Comparison of ENCODE assay signal across 14 mouse cellular contexts in the genomic region with DNA sequence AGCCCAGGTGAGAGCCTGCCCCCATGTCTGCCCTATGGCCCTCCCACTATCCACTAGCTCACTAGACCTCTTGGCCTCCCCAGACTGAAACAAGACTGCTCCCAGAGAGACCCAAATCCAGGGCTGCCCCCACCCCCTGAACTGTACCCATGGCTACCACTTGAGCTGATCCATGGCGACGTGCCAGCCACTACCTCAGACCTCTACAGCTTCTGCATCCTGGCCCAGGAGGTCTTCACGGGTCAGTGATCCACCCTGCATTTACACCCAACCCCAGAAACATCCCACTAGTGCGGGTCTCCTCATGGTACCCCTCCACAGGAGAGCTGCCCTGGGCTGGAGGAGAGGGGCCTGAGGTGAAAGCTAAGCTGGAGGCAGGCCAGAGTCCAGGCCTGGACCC. TPM values are rescaled to one million over a fixed set of nuclear protein-coding genes. Genes with fewer than 3 reads are reported as not detected.
DNase-seq lines count a peak whose midpoint lies in the region; ATAC-seq and TF ChIP-seq lines count a peak whose summit lies in the region.
"Had no signal": no experiment of that assay in that cellular context is flagged by ENCODE, and none has a peak within 500 bp of the region (broad histone marks: within the 10 kb centered on the region; RNA-seq: fewer than 3 reads in every experiment).

No protein-coding gene starts in this region.

- H3K27me3 ChIP-seq in liver, embryonic 13.5 days: no peaks in the 10 kb centered on the region
- no peaks in the 10 kb centered on the region for H3K27me3 ChIP-seq in forebrain, embryonic 11.5 days (ENCODE audit: control insufficient read depth, insufficient read depth, low read length)
- H3K27me3 ChIP-seq in hindbrain, postnatal 0 days (ENCODE audit: insufficient read depth, low read length): no peaks in the 10 kb centered on the region
- H3K27me3 ChIP-seq in midbrain, postnatal 0 days (ENCODE audit: insufficient read depth, low read length): no peaks in the 10 kb centered on the region
- peaks cover 44% of the 10 kb centered on the region for H3K27me3 ChIP-seq in heart, embryonic 10.5 days (ENCODE audit: insufficient read depth, poor library complexity, severe bottlenecking)

- peak; percentile 25; the same call in 1 of the 2 replicates for ATAC-seq in liver, embryonic 13.5 days (ENCODE audit: low read depth)
- ATAC-seq in forebrain, embryonic 11.5 days (replicated peaks; ENCODE audit: low FRiP score): peak; percentile 37; the same call in 1 of the 2 replicates
- peak; percentile 10; the same call in 1 of the 2 replicates for ATAC-seq in hindbrain, postnatal 0 days
- 0 out of 2 replicates have a peak, but pooled peaks have one; percentile 8 for ATAC-seq in midbrain, postnatal 0 days (ENCODE audit: low FRiP score)
- ATAC-seq: inflammation-experienced regulatory T-cells, adult 6 months had no signal

- no peaks in the 10 kb centered on the region for H3K9me3 ChIP-seq in liver, embryonic 13.5 days (replicated peaks)
- no peaks in the 10 kb centered on the region for H3K9me3 ChIP-seq in forebrain, embryonic 11.5 days (ENCODE audit: control insufficient read depth, low read length)
- no peaks in the 10 kb centered on the region for H3K9me3 ChIP-seq in hindbrain, postnatal 0 days (ENCODE audit: low read length)
- no peaks in the 10 kb centered on the region for H3K9me3 ChIP-seq in midbrain, postnatal 0 days (ENCODE audit: low read length)
- H3K9me3 ChIP-seq in heart, embryonic 10.5 days: no peaks in the 10 kb centered on the region
- H3K9me3 ChIP-seq: midbrain, embryonic 12.5 days had no signal

- no peaks in the 10 kb centered on the region for H3K4me1 ChIP-seq in liver, embryonic 13.5 days (replicated peaks)
- H3K4me1 ChIP-seq in forebrain, embryonic 11.5 days (replicated peaks; ENCODE audit: control insufficient read depth, insufficient read depth, low read length): no peaks in the 10 kb centered on the region
- 0 out of 2 replicates have a peak, but pooled peaks cover 4% of the 10 kb centered on the region for H3K4me1 ChIP-seq in hindbrain, postnatal 0 days (ENCODE audit: insufficient read depth, low read length)
- H3K4me1 ChIP-seq in midbrain, postnatal 0 days (ENCODE audit: insufficient read depth, low read length): no peaks in the 10 kb centered on the region
- H3K4me1 ChIP-seq in heart, embryonic 10.5 days: peaks cover 3% of the 10 kb centered on the region; the same call in 1 of the 2 replicates

- no peak for TF ChIP-seq CTCF in hindbrain, postnatal 0 days (IDR thresholded peaks at IDR 0.05; ENCODE audit: low read depth)
- TF ChIP-seq CTCF in midbrain, postnatal 0 days (IDR thresholded peaks at IDR 0.05): no peak

- H3K9ac ChIP-seq in liver, embryonic 13.5 days: no peak overlapping the region
- no peak overlapping the region for H3K9ac ChIP-seq in forebrain, embryonic 11.5 days (ENCODE audit: low read length)
- H3K9ac ChIP-seq in hindbrain, postnatal 0 days (replicated peaks; ENCODE audit: low read length): no peak overlapping the region
- H3K9ac ChIP-seq in midbrain, postnatal 0 days (replicated peaks; ENCODE audit: low read length, poor library complexity, severe bottlenecking): no peak overlapping the region
- H3K9ac ChIP-seq: lung, embryonic 14.5 days had no signal

- no peak overlapping the region for H3K4me2 ChIP-seq in liver, embryonic 13.5 days
- no peak overlapping the region for H3K4me2 ChIP-seq in forebrain, embryonic 11.5 days (ENCODE audit: low read depth, low read length, severe bottlenecking)
- H3K4me2 ChIP-seq in hindbrain, postnatal 0 days (ENCODE audit: low read depth, low read length): no peak overlapping the region
- H3K4me2 ChIP-seq in midbrain, postnatal 0 days (ENCODE audit: low read depth, low read length, poor library complexity, severe bottlenecking): no peak overlapping the region
- H3K4me2 ChIP-seq: lung, embryonic 14.5 days; midbrain, embryonic 12.5 days had no signal

- DNase-seq in liver, embryonic 13.5 days: no peak
- DNase-seq in liver: no peak
- DNase-seq in forebrain, embryonic 11.5 days (ENCODE audit: low spot score): no peak
- DNase-seq in hindbrain, postnatal 0 days (ENCODE audit: low spot score): peak; percentile 37
- no peak for DNase-seq in midbrain, postnatal 0 days (ENCODE audit: low spot score)
- no peak for DNase-seq in thymus, postnatal 14 days
- no peak for DNase-seq in urinary bladder, adult 2 months (ENCODE audit: low spot score)
- no peak for DNase-seq in heart, embryonic 10.5 days (ENCODE audit: low spot score)
- DNase-seq: embryo, embryonic 11 days; heart, adult 2 months; lung, embryonic 14.5 days had no signal

- peaks cover 13% of the 10 kb centered on the region for H3K36me3 ChIP-seq in liver, embryonic 13.5 days
- H3K36me3 ChIP-seq in forebrain, embryonic 11.5 days (ENCODE audit: control insufficient read depth, insufficient read depth, low read length): peaks cover 3% of the 10 kb centered on the region; the same call in 1 of the 2 replicates
- peaks cover 16% of the 10 kb centered on the region for H3K36me3 ChIP-seq in hindbrain, postnatal 0 days (ENCODE audit: insufficient read depth, low read length)
- H3K36me3 ChIP-seq in midbrain, postnatal 0 days (ENCODE audit: insufficient read depth, low read length): peaks cover 26% of the 10 kb centered on the region
- H3K36me3 ChIP-seq in heart, embryonic 10.5 days: peaks cover 22% of the 10 kb centered on the region

- no peak overlapping the region for H3K4me3 ChIP-seq in liver, embryonic 13.5 days (replicated peaks)
- H3K4me3 ChIP-seq in forebrain, embryonic 11.5 days (ENCODE audit: low read depth, low read length): no peak overlapping the region
- H3K4me3 ChIP-seq in hindbrain, postnatal 0 days (ENCODE audit: low read length): no peak overlapping the region
- H3K4me3 ChIP-seq in midbrain, postnatal 0 days (ENCODE audit: low read depth, low read length): no peak overlapping the region
- no peak overlapping the region for H3K4me3 ChIP-seq in heart, embryonic 10.5 days
- H3K4me3 ChIP-seq: heart, adult 2 months; left cerebral cortex, adult 2 months; midbrain, embryonic 12.5 days had no signal

- no peak overlapping the region for H3K27ac ChIP-seq in liver, embryonic 13.5 days
- H3K27ac ChIP-seq in forebrain, embryonic 11.5 days (ENCODE audit: low read depth, low read length): no peak overlapping the region
- no peak overlapping the region; the same call in 1 of the 2 replicates for H3K27ac ChIP-seq in hindbrain, postnatal 0 days
- no peak overlapping the region for H3K27ac ChIP-seq in midbrain, postnatal 0 days (ENCODE audit: low read depth, low read length)
- no peak overlapping the region for H3K27ac ChIP-seq in heart, embryonic 10.5 days
- H3K27ac ChIP-seq: heart, adult 2 months; left cerebral cortex, adult 2 months had no signal

- WGBS in liver, embryonic 13.5 days (ENCODE audit: insufficient replicate concordance): 66% methylated on average over 4 of the region's 4 CpGs
- WGBS in forebrain, embryonic 11.5 days: 60% methylated on average over 4 of the region's 4 CpGs
- WGBS in hindbrain, postnatal 0 days: 44% methylated on average over 4 of the region's 4 CpGs
- 44% methylated on average over 4 of the region's 4 CpGs for WGBS in midbrain, postnatal 0 days
- WGBS in heart, embryonic 10.5 days: 68% methylated on average over 4 of the region's 4 CpGs

RNA-seq across cellular contexts. Expression of a gene that starts 14.5 kb away (rescaled TPM):
- 2.0 and 2.3 TPM in 2 replicates for polyA plus RNA-seq in liver, embryonic 13.5 days (2015; fragmentation: Nextera tagmentation; extraction: Ambion mirVana)
- polyA plus RNA-seq in forebrain, embryonic 11.5 days (2014; fragmentation: Nextera tagmentation; extraction: Ambion mirVana): 66.0 and 72.7 TPM in 2 replicates
- total RNA-seq in hindbrain, postnatal 0 days (2014; rRNA removed): 55.7 and 59.7 TPM in 2 replicates
- polyA plus RNA-seq in hindbrain, postnatal 0 days (2015; fragmentation: Nextera tagmentation; extraction: Ambion mirVana): 64.8 and 73.1 TPM in 2 replicates
- total RNA-seq in midbrain, postnatal 0 days (2014; rRNA removed): 67.0 and 68.2 TPM in 2 replicates
- 113 TPM in 2 replicates for polyA plus RNA-seq in midbrain, postnatal 0 days (2015; fragmentation: Nextera tagmentation; extraction: Ambion mirVana)
- polyA plus RNA-seq in urinary bladder, adult 2 months (2012; rRNA removed): 6.9 and 7.7 TPM in 2 replicates
- polyA plus RNA-seq in heart, embryonic 10.5 days (2016; fragmentation: Nextera tagmentation; extraction: Ambion mirVana): 8.5 and 9.0 TPM in 2 replicates

RNA-seq across cellular contexts. Expression of a gene that starts 27.0 kb away (rescaled TPM):
- 28.1 and 28.6 TPM in 2 replicates for polyA plus RNA-seq in liver, embryonic 13.5 days (2015; fragmentation: Nextera tagmentation; extraction: Ambion mirVana)
- polyA plus RNA-seq in forebrain, embryonic 11.5 days (2014; fragmentation: Nextera tagmentation; extraction: Ambion mirVana): not detected in 2 replicates
- total RNA-seq in hindbrain, postnatal 0 days (2014; rRNA removed): not detected in 2 replicates
- polyA plus RNA-seq in hindbrain, postnatal 0 days (2015; fragmentation: Nextera tagmentation; extraction: Ambion mirVana): 0.24 TPM in 1 of 2 replicates, not detected in the other
- total RNA-seq in midbrain, postnatal 0 days (2014; rRNA removed): not detected in 2 replicates
- polyA plus RNA-seq in midbrain, postnatal 0 days (2015; fragmentation: Nextera tagmentation; extraction: Ambion mirVana): not detected in 2 replicates
- not detected in 2 replicates for polyA plus RNA-seq in urinary bladder, adult 2 months (2012; rRNA removed)
- 0.30 and 3.0 TPM in 2 replicates for polyA plus RNA-seq in heart, embryonic 10.5 days (2016; fragmentation: Nextera tagmentation; extraction: Ambion mirVana)
- total RNA-seq: heart, adult 2 months; left cerebral cortex, adult 2 months had no signal
- polyA plus RNA-seq: heart, adult 2 months; inflammation-experienced regulatory T-cells, adult 6 months; lung, embryonic 14.5 days; midbrain, embryonic 12.5 days had no signal

RNA-seq across cellular contexts. Expression of a gene that starts 31.6 kb away (rescaled TPM):
- polyA plus RNA-seq in liver, embryonic 13.5 days (2015; fragmentation: Nextera tagmentation; extraction: Ambion mirVana): 4.4 and 4.6 TPM in 2 replicates
- polyA plus RNA-seq in forebrain, embryonic 11.5 days (2014; fragmentation: Nextera tagmentation; extraction: Ambion mirVana): 5.5 and 7.4 TPM in 2 replicates
- total RNA-seq in hindbrain, postnatal 0 days (2014; rRNA removed): 5.6 and 6.4 TPM in 2 replicates
- polyA plus RNA-seq in hindbrain, postnatal 0 days (2015; fragmentation: Nextera tagmentation; extraction: Ambion mirVana): 15.8 and 16.3 TPM in 2 replicates
- total RNA-seq in midbrain, postnatal 0 days (2014; rRNA removed): 5.9 and 6.2 TPM in 2 replicates
- 13.4 and 13.5 TPM in 2 replicates for polyA plus RNA-seq in midbrain, postnatal 0 days (2015; fragmentation: Nextera tagmentation; extraction: Ambion mirVana)
- 342 and 444 TPM in 2 replicates for polyA plus RNA-seq in urinary bladder, adult 2 months (2012; rRNA removed)
- polyA plus RNA-seq in heart, embryonic 10.5 days (2016; fragmentation: Nextera tagmentation; extraction: Ambion mirVana): 4.2 and 8.3 TPM in 2 replicates

RNA-seq across cellular contexts. Expression of a gene that starts 31.7 kb away (rescaled TPM):
- polyA plus RNA-seq in liver, embryonic 13.5 days (2015; fragmentation: Nextera tagmentation; extraction: Ambion mirVana): 1.8 and 2.3 TPM in 2 replicates
- 20.0 and 23.6 TPM in 2 replicates for polyA plus RNA-seq in forebrain, embryonic 11.5 days (2014; fragmentation: Nextera tagmentation; extraction: Ambion mirVana)
- 13.1 and 14.0 TPM in 2 replicates for total RNA-seq in hindbrain, postnatal 0 days (2014; rRNA removed)
- polyA plus RNA-seq in hindbrain, postnatal 0 days (2015; fragmentation: Nextera tagmentation; extraction: Ambion mirVana): 3.0 and 3.1 TPM in 2 replicates
- 15.2 and 23.3 TPM in 2 replicates for total RNA-seq in midbrain, postnatal 0 days (2014; rRNA removed)
- 3.3 and 3.4 TPM in 2 replicates for polyA plus RNA-seq in midbrain, postnatal 0 days (2015; fragmentation: Nextera tagmentation; extraction: Ambion mirVana)
- polyA plus RNA-seq in urinary bladder, adult 2 months (2012; rRNA removed): 11.0 and 12.0 TPM in 2 replicates
- 8.8 and 13.0 TPM in 2 replicates for polyA plus RNA-seq in heart, embryonic 10.5 days (2016; fragmentation: Nextera tagmentation; extraction: Ambion mirVana)

RNA-seq across cellular contexts. Expression of a gene that starts 39.2 kb away (rescaled TPM):
- polyA plus RNA-seq in liver, embryonic 13.5 days (2015; fragmentation: Nextera tagmentation; extraction: Ambion mirVana): 25.3 and 31.9 TPM in 2 replicates
- polyA plus RNA-seq in forebrain, embryonic 11.5 days (2014; fragmentation: Nextera tagmentation; extraction: Ambion mirVana): 45.7 and 50.2 TPM in 2 replicates
- total RNA-seq in hindbrain, postnatal 0 days (2014; rRNA removed): 14.3 and 21.0 TPM in 2 replicates
- polyA plus RNA-seq in hindbrain, postnatal 0 days (2015; fragmentation: Nextera tagmentation; extraction: Ambion mirVana): 45.0 and 48.0 TPM in 2 replicates
- total RNA-seq in midbrain, postnatal 0 days (2014; rRNA removed): 15.7 and 32.0 TPM in 2 replicates
- polyA plus RNA-seq in midbrain, postnatal 0 days (2015; fragmentation: Nextera tagmentation; extraction: Ambion mirVana): 53.5 and 54.1 TPM in 2 replicates
- 33.8 and 36.5 TPM in 2 replicates for polyA plus RNA-seq in urinary bladder, adult 2 months (2012; rRNA removed)
- polyA plus RNA-seq in heart, embryonic 10.5 days (2016; fragmentation: Nextera tagmentation; extraction: Ambion mirVana): 31.5 and 35.6 TPM in 2 replicates

Comparison
In these comparisons a context has a peak if more than half of its experiments do, and no peak if none do; other contexts are left out.
1. RNA of a gene that starts 31.6 kb away (polyA plus RNA-seq): 342 to 444 TPM in urinary bladder, adult 2 months; 15.8 to 16.3 TPM in hindbrain, postnatal 0 days, 13.4 to 13.5 TPM in midbrain, postnatal 0 days, 5.5 to 7.4 TPM in forebrain, embryonic 11.5 days, 4.4 to 4.6 TPM in liver, embryonic 13.5 days and 4.2 to 8.3 TPM in heart, embryonic 10.5 days; every median in the first group is over 10 times any median in the second.
2. Peak in every context shown above with its lines, with median percentiles within 50 percentile points of each other: ATAC-seq.